Mouse (Mus musculus) c-Kit-positive CD71-positive TER-119-negative erythroid progenitor cells, embryonic 14.5 days (primary cell): Measurements from ENCODE around the gene Slc16a5.
"Not testable (repeated sequence)": the region's sequence is repeated elsewhere in the genome, so short reads cannot be mapped to it uniquely, and the experiment has no call there.

Experiments used
- DNase-seq: peaks from one replicate; pipeline ENCODE4 v3.0.0-alpha.2; 2013; ENCODE audit warnings: low read depth

Gene Slc16a5

GRCm38 (mm10) chr11:115448075-115448474 is 14.2 kb upstream of the Slc16a5 start:
- no peak for DNase-seq

DNA sequence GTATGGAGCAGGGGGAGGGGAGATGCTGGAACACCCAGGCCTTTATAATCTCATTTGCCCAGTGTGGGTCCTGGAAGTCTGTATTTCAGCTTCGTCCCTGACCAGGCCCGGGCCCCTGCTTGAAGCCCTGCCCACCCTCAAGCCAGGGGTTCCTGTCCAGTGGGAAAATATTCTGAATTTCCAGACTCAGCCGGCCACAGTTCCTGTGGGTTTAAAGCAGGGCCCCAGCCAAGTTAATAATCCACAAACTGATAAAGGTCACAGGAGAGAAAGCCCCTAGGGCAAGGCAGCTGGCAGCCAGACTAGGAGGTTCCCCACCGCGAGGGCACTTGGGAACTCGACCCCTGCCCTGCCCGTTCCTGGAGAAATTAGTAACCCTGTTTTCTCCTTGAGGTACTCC is 13.3 kb upstream of the Slc16a5 start:
- no peak for DNase-seq

- DNase-seq, result no peak
Observed at GRCm38 (mm10) chr11:115450176-115450575, 12.1 kb upstream of the Slc16a5 start.

DNA sequence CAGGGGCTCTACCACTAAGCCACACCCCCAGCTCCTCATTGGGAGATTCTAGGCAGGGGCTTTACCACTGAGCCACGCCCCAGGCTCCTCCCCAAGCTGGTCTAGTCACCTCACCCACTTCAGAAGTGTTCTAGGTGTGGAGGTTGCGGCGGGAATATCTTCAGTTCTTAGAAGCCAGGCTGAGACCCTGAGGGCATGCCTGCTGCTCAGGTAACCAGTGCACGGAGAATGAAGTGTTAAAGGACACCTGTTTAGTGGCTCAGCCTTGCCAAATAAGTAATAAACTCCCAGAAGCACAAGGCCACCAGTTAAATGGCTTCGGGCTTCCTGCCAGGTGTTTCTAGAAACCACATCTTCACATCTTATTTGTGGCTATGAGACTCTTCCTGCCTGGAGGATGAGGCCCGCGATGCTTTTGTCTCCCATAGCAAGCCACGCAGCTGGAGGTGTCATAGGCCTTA is 10.5 kb upstream of the Slc16a5 start:
- DNase-seq, result no peak

DNA sequence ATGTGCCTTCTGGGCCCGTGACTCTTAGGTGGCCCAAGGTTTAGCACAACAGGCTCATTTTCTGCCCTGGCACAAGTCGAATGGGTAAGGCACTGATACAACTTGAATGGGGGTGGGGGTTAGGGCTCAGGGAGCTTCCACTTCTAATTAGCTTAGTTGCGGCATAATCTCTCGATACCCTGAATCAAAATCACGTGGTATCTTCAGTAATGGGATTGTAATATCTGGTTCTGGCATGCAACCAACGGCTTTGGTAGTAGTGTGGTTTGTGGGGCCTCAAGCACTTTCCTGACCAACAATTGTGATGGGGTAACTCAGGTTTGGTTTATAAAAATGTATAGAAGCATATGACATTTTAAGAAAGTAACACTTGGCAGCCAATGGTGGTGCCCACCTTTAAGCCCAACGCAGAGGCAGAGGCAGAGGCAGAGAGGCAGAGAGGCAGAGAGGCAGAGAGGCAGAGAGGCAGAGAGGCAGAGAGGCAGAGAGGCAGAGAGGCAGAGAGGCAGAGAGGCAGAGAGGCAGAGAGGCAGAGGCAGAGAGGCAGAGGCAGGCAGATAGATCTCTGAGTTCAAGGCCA is 9.9 kb upstream of the Slc16a5 start:
- no peak for DNase-seq

DNA sequence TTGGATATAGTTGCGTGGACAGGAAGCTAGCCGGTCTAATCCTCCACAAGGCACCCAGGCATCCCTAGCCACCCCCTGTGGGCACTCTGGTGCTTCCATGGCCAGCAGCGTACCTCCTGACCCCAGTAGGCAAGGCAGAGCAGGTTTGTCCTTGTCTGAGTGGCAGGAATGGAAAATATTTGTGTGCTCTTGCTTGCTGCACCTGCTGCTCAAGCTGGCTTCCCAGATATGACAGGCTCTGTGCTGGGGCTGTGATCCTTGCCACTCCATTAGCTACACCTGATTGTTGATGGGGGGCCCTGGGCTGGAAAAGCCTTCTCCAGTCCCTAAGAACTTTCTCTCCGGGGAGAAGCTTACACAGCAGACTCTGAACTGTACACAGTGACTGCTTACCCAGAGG is 9.0 kb upstream of the Slc16a5 start:
- no peak for DNase-seq

- not testable (repeated sequence) for DNase-seq
Observed at GRCm38 (mm10) chr11:115454822-115455221, 7.5 kb upstream of the Slc16a5 start.

DNA sequence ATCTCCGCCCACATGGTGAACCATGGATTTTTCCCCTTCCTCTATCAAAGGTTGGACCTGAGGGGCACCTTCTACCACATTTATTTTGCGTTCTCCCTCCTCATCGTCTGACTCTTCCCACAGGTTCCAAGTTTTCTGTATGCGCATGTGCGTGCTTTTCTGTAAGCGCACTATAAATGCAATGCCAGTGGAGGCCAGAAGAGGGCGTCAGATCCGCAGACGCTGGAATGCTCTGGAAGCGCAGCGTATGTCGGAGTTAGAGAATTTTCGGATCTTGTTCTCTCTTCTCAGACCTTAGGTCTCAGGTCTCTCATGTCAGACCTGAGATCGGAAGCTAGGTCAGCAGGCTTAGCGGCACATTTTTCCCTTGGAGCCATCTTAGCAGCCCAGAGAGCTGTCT is 6.7 kb upstream of the Slc16a5 start:
- no peak for DNase-seq

GRCm38 (mm10) chr11:115456182-115456581 is 6.1 kb upstream of the Slc16a5 start:
- no peak for DNase-seq

DNA sequence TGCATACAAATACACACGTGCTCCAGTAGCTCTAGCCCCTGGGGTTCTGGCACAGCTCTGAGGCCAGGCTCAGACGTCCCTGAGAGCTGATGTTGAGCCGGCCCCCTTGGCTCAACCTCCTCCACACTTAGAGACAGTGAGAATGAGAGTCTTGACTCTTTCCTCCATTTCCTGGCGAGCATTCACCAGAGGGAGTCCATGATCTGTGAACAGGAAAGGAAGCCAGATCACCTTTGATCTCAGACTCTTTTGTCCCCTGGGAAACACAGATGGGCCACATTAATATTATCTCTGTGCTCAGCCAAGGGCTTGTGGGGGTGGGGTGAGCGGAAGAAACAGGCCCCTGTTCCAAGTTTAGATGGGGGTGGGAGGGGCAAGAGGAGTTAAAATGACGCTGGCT is 4.9 kb upstream of the Slc16a5 start:
- DNase-seq, result no peak

DNA sequence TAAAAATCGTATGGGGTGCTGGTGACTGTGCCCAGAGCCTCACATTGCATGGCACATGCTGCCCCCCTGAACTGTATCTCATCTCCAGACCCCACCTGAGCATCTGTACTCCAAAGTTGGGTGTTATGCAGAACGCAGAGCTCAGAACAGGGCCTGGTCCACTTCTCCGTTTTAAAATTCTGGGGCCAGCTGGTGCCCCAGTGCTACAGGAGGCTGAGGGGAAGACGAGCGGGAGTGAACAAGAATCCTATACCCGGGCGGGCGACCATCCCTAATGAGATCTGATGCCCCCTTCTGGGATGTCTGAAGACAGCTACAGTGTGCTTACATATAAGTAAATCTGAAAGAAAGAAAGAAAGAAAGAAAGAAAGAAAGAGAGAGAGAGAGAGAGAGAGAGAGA is 1.3 kb upstream of the Slc16a5 start:
- no peak for DNase-seq

DNA sequence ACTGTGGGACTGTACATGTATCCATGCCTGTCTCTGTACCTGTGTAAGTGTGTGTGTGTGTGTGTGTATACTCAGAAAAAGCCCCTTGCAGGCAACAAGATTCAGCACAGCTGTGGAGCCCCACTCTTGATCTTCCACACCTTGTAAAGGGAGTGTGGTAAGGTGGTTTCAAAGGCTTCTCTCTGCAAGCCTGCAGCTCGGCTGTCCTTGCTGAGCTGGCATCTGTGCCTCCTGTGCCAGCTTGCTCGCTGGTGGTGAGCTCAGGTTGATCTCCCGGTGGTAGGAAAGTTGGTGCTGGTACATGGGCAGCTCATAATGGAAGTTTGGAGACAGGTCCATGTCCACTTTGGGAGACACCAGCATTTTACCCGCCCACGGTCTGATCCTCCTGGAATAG is 430 bp upstream of the Slc16a5 start:
- DNase-seq, result no peak

DNA sequence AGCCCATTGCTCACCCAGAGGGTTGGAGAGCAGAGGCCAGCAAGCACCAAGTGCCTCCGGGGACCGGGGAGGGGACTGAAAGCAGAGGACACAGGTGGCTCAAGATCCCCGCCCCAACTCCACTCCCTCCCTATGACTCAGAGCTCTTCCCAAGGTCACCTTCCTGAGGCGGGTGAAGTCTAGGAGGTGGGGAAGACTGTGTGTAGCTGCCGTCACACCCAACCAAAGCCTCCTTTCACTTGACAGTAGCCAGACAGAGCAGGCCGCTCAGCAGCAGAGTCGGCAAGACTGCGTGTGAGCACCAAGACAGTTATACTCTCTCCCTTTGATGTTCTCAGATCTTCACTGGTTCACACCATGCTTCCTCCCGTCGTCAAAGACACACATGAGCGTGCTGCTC is 1.1 kb downstream of the Slc16a5 start:
- no peak for DNase-seq

DNA sequence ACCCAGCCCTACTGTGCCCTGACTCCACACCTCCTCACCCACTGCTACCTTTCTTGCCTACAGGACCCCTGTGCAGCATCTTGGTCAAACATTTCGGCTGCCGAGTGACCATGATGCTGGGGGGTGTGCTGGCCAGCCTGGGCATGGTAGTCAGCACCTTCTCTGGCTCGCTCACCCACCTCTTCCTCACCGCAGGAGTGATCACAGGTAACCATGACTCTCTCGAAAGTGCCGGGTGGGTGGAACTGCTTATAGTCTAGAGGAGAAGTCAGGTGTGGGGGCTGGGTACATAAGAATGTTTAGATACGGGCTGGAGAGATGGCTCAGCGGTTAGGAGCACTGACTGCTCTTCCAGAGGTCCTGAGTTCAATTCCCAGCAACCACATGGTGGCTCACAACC is 2.6 kb downstream of the Slc16a5 start:
- DNase-seq, result no peak

DNA sequence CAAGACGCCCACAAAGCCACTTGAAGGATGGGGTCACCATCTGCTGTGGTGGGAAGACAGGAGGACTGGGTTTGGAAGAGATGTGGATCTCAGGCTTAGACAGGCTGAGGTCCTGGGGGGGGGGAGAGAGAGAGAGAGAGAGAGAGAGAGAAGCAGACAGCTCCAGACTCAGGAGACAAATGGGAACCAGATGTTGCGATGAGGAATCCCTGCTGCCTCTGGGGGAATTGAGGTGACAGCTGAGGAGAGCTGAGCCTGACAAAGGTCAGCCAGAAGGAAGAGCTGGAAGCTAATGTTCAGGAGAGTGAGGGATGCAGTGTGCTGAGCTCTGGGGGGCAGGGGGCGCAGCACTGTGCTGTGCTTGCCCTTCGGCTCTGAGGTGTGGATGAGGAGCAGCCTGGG is 4.9 kb downstream of the Slc16a5 start:
- no peak for DNase-seq

GRCm38 (mm10) chr11:115472183-115472582 is 9.9 kb downstream of the Slc16a5 start:
- no peak for DNase-seq

DNA sequence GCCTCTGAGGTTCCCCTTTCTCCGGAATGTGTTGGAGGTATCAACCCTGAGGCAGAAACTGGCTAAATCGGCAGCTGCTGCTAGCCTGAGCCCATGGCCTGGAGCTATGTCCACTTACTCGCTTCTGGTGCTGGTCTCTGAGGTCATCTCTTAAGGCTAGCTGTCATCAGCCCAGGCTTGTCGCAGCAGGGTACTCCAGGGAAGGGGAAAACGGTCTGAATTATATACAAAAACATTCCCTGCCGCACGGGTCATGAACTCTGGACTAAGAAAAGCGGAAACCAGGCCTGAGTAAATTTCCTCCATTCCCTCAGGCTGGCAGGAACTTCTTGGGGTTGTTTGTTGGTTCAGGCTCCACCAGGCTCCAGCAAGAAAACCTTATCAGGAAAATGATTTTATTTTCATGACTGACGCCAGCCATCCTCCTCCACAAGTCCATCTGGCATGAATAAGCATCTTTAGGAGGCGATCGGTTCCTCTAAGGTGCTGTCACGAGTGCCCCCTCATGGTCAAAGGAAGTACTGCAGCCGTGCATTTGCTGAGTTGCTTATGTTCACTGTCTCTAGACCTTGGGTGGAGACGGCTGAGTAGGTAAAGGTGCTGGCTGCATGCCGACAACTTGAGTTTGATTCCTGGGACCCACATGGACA is 11.5 kb downstream of the Slc16a5 start:
- DNase-seq, result peak; percentile 97

GRCm38 (mm10) chr11:115475025-115475757 is 12.9 kb downstream of the Slc16a5 start, which contains the start of gene Armc7:
Gene Armc7 (plus strand): TSS chr11:115475667.
- peak; percentile 94 for DNase-seq

- DNase-seq, result no peak
Observed at GRCm38 (mm10) chr11:115475758-115476237, 13.5 kb downstream of the Slc16a5 start.

DNA sequence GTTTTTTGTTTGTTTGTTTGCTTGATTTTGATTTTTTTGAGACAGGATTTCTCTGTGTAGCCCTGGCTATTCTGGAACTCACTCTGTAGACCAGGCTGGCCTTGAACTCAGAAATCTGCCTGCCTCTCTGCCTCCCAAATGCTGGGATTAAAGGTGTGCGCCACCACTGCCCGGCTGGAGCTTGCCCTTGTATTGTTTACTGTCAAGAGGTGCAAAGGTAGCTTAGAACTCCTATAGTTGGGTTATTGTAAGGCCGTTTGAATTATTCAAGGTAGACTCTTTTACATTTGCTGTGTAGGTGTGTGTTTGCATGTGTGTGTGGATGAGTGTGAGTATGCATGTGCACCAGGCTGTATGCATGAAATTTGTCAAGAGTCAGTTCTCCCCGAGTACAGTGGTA is 14.4 kb downstream of the Slc16a5 start:
- DNase-seq, result not testable (repeated sequence)

GRCm38 (mm10) chr11:115477388-115477787 is 15.1 kb downstream of the Slc16a5 start:
- not testable (repeated sequence) for DNase-seq

DNA sequence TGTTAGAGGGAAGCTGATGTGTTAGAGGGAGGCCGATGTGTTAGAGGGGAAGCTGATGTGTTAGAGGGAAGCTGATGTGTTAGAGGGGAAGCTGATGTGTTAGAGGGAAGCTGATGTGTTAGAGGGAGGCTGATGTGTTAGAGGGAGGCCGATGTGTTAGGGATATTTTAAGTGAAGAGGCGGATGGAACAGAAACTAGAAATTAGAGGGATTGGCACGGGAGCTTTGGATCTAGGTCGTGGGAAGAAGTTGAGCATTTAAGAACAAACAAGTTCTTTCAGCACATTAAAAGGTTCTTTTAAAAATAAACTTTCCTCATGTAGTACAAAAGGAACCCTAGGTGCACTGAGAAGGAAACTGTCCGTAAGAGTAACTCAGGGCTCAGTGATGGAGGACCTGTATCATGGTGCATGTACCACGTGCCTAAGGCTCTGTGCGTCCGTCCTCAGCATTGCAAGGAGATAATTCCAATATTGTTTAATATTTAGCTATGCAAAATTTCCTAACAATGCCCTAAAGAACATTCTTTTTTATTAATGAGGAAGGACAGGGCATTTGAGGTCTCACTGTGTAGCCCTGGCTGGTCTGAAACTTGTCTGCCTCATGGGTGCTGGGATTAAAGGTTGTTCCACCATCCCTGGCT is 16.1 kb downstream of the Slc16a5 start:
- no peak for DNase-seq
